Mouse (Mus musculus) cortical plate, adult 2 months (tissue): Measurements from ENCODE around the gene Dera.

Experiments
- CTCF ChIP-seq: fragments of 200-500 bp; IDR thresholded peaks from 2 replicates; pipeline ENCODE4 v1.5.1; 2011; ENCODE audit warnings: mild to moderate bottlenecking, control low read depth, low read length; ENCODE audit not compliant: insufficient read depth; ENCODE audit errors: extremely low read depth
- POLR2A ChIP-seq: fragments of 200-500 bp; IDR thresholded peaks from 2 replicates; pipeline ENCODE4 v1.6.1; 2011; ENCODE audit warnings: mild to moderate bottlenecking, low read length, control low read depth; ENCODE audit not compliant: insufficient read depth; ENCODE audit errors: extremely low read depth

GRCm38 (mm10) chr6:137751551-137752274 is 2.6 kb upstream of the Dera start:
- TF ChIP-seq POLR2A (no peak), CTCF (no peak)
